Mouse (Mus musculus) liver, postnatal 0 days (tissue): ENCODE results near the gene Gigyf2.

ENCODE experiments used
- CTCF ChIP-seq: sonication (generic); IDR thresholded peaks from 2 replicates; pipeline ENCODE4 v1.5.1; 2016; ENCODE audit warnings: antibody characterized with exemption, low read depth
- EP300 ChIP-seq: IDR thresholded peaks from 2 replicates; pipeline ENCODE4 v1.6.1; 2016; ENCODE audit warnings: antibody characterized with exemption, low read depth, mild to moderate bottlenecking

DNA sequence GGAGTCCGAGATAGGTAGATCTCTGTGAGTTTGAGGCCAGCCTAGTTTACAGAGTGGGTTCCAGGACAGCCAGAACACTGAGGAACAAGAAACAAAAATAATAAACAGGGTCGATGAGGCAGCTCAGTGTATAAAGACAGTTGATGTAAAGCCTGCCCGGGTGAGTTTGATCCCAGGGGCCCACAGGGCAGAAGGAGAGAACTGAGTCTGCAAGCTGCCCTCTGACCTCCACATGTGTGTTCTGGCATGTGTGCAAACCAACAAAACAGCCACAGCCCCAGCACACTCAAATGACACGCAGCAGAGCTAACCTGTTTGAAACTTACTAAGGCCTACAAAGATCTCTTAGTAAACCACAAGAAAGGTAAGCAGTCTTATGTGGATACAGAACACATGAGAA lies 31.8 kb upstream of the Gigyf2 start:
- TF ChIP-seq CTCF (no peak), EP300 (no peak)
